Mouse (Mus musculus) stomach, embryonic 16.5 days (tissue): ENCODE data around the gene Hist3h2ba. TPM values are rescaled to one million over a fixed set of nuclear protein-coding genes. Genes with fewer than 3 reads are reported as not detected.

Source experiments
- ATAC-seq: fragments of 200-750 bp; cut with Nextera tagmentation; 2 replicates; pipeline ENCODE4 v1.8.0; 2017; ENCODE audit warnings: moderate number of reproducible peaks, moderate TSS enrichment; ENCODE audit not compliant: insufficient read depth, low FRiP score
- H3K27ac ChIP-seq: fragments of 300-500 bp; sonication (generic); 2 replicates; pipeline ENCODE4 v1.5.1; 2014; ENCODE audit warnings: low read length
- H3K27me3 ChIP-seq: fragments of 300-500 bp; sonication (generic); 2 replicates; pipeline ENCODE4 v1.6.1; 2014; ENCODE audit warnings: low read length, control low read depth, mixed read lengths; ENCODE audit not compliant: control insufficient read depth, insufficient read depth
- H3K36me3 ChIP-seq: fragments of 300-500 bp; sonication (generic); 2 replicates; pipeline ENCODE4 v1.6.1; 2014; ENCODE audit warnings: low read length; ENCODE audit not compliant: control insufficient read depth, insufficient read depth
- H3K4me1 ChIP-seq: fragments of 300-500 bp; sonication (generic); 2 replicates; pipeline ENCODE4 v1.6.1; 2014; ENCODE audit warnings: low read length, control low read depth, mixed read lengths; ENCODE audit not compliant: control insufficient read depth, insufficient read depth
- H3K4me2 ChIP-seq: fragments of 300-500 bp; sonication (generic); 2 replicates; pipeline ENCODE4 v1.6.1; 2014; ENCODE audit warnings: low read depth, low read length, mixed read lengths
- H3K4me3 ChIP-seq: fragments of 300-500 bp; sonication (generic); replicated peaks from 2 replicates; pipeline ENCODE4 v1.5.1; 2014; ENCODE audit warnings: mild to moderate bottlenecking, low read length
- H3K9ac ChIP-seq: fragments of 300-500 bp; sonication (generic); 2 replicates; pipeline ENCODE4 v1.6.1; 2014; ENCODE audit warnings: low read length
- H3K9me3 ChIP-seq: fragments of 300-500 bp; sonication (generic); replicated peaks from 2 replicates; pipeline ENCODE4 v1.6.1; 2016; ENCODE audit warnings: low read length, control low read depth; ENCODE audit not compliant: control insufficient read depth
- WGBS: fragments of 180-500 bp; shearing (Covaris S2); extraction: QIAGEN DNeasy Blood & Tissue Kit; methylation state at CpG from one replicate; pipeline ENCODE4 v1.1.7; 2014; 5-methylcytosine and 5-hydroxymethylcytosine counted together
- polyA plus RNA-seq: library from polyadenylated mRNA; unstranded; fragments of >200 nt; fragmentation: Nextera tagmentation; extraction: Ambion mirVana; gene quantifications from 2 replicates; pipeline ENCODE4 v1.2.1, GENCODE M21; 2015

Hist3h2ba gene
- polyA plus RNA-seq, 1 experiment from 2014 or later, result 50.7 TPM

- H3K9me3 ChIP-seq, result no peaks in the 10 kb centered on the region
- WGBS, result 67% methylated on average over 4 of the region's 4 CpGs
- no peaks in the 10 kb centered on the region for H3K27me3 ChIP-seq
- peak; percentile 18; the same call in 1 of the 2 replicates for ATAC-seq
- H3K4me3 ChIP-seq, result no peak overlapping the region
- no peak overlapping the region for H3K9ac ChIP-seq
- H3K36me3 ChIP-seq, result peaks cover 19% of the 10 kb centered on the region; the same call in 1 of the 2 replicates
- no peak overlapping the region for H3K27ac ChIP-seq
- H3K4me2 ChIP-seq, result no peak overlapping the region
- peaks cover 4% of the 10 kb centered on the region; the same call in 1 of the 2 replicates for H3K4me1 ChIP-seq
Observed at GRCm38 (mm10) chr11:58931576-58931975, 17.1 kb upstream of the Hist3h2ba start.

- Histone ChIP-seq H3K36me3 (peaks cover 9% of the 10 kb centered on the region; the same call in 1 of the 2 replicates), H3K4me1 (peaks cover 15% of the 10 kb centered on the region), H3K4me3 (peak overlapping the region; percentile 93), H3K9me3 (no peaks in the 10 kb centered on the region), H3K4me2 (peak overlapping the region; percentile 78), H3K27me3 (no peaks in the 10 kb centered on the region), H3K27ac (peak overlapping the region; percentile 95), H3K9ac (peak overlapping the region; percentile 99)
- peak; percentile 8; the same call in 1 of the 2 replicates for ATAC-seq
- under 1% methylated on average over 13 of the region's 13 CpGs for WGBS
Observed at GRCm38 (mm10) chr11:58937909-58938308, 10.8 kb upstream of the Hist3h2ba start.

- under 1% methylated on average over 87 of the region's 95 CpGs for WGBS
- H3K4me1 ChIP-seq, result peaks cover 15% of the 10 kb centered on the region
- peaks cover 3% of the 10 kb centered on the region; the same call in 1 of the 2 replicates for H3K36me3 ChIP-seq
- H3K9me3 ChIP-seq, result no peaks in the 10 kb centered on the region
- H3K27ac ChIP-seq, result peak within 1 kb of the TSS; percentile 95
- H3K9ac ChIP-seq, result peak within 1 kb of the TSS; percentile 99
- H3K4me2 ChIP-seq, result peak within 1 kb of the TSS; percentile 78
- no peaks in the 10 kb centered on the region for H3K27me3 ChIP-seq
- ATAC-seq, result peak; percentile 98
- H3K4me3 ChIP-seq, result peak within 1 kb of the TSS; percentile 93
Observed at GRCm38 (mm10) chr11:58938322-58939087, 10.2 kb upstream of the Hist3h2ba start, which contains the start of gene Rnf187. Gene Rnf187 (minus strand): TSS chr11:58938916.

- H3K9ac ChIP-seq, result peak overlapping the region; percentile 99
- H3K36me3 ChIP-seq, result no peaks in the 10 kb centered on the region
- peak overlapping the region; percentile 78 for H3K4me2 ChIP-seq
- H3K9me3 ChIP-seq, result no peaks in the 10 kb centered on the region
- H3K27me3 ChIP-seq, result no peaks in the 10 kb centered on the region
- ATAC-seq, result no peak
- 12% methylated on average over 6 of the region's 6 CpGs for whole genome bisulfite sequencing
- peak overlapping the region; percentile 95 for H3K27ac ChIP-seq
- peaks cover 15% of the 10 kb centered on the region for H3K4me1 ChIP-seq
- H3K4me3 ChIP-seq, result peak overlapping the region; percentile 93
Observed at GRCm38 (mm10) chr11:58939088-58939439, 9.7 kb upstream of the Hist3h2ba start.

GRCm38 (mm10) chr11:58944136-58944535 is 4.6 kb upstream of the Hist3h2ba start:
- Histone ChIP-seq H3K9me3 (no peaks in the 10 kb centered on the region), H3K4me1 (peaks cover 9% of the 10 kb centered on the region; the same call in 1 of the 2 replicates), H3K27me3 (no peaks in the 10 kb centered on the region; the same call in 1 of the 2 replicates), H3K27ac (no peak overlapping the region), H3K36me3 (no peaks in the 10 kb centered on the region), H3K4me2 (no peak overlapping the region), H3K4me3 (no peak overlapping the region), H3K9ac (no peak overlapping the region)
- no peak for ATAC-seq
- WGBS, result 73% methylated on average over 5 of the region's 5 CpGs

GRCm38 (mm10) chr11:58947306-58947705 is 1.4 kb upstream of the Hist3h2ba start:
- Histone ChIP-seq H3K36me3 (no peaks in the 10 kb centered on the region), H3K27me3 (no peaks in the 10 kb centered on the region; the same call in 1 of the 2 replicates), H3K4me3 (no peak overlapping the region), H3K27ac (no peak overlapping the region), H3K4me2 (no peak overlapping the region), H3K4me1 (peaks cover 13% of the 10 kb centered on the region), H3K9me3 (no peaks in the 10 kb centered on the region), H3K9ac (no peak overlapping the region)
- WGBS, result 70% methylated on average over 3 of the region's 3 CpGs
- ATAC-seq, result no peak

- peak; percentile 34; the same call in 1 of the 2 replicates for ATAC-seq
- Histone ChIP-seq H3K9me3 (no peaks in the 10 kb centered on the region), H3K27ac (peak overlapping the region; percentile 75), H3K36me3 (no peaks in the 10 kb centered on the region), H3K4me3 (peak overlapping the region; percentile 42), H3K9ac (peak overlapping the region; percentile 24), H3K4me2 (peak overlapping the region; percentile 58), H3K27me3 (no peaks in the 10 kb centered on the region; the same call in 1 of the 2 replicates), H3K4me1 (peaks cover 13% of the 10 kb centered on the region)
- 12% methylated on average over 23 of the region's 23 CpGs for WGBS
Observed at GRCm38 (mm10) chr11:58947798-58948528, 757 bp upstream of the Hist3h2ba start.

GRCm38 (mm10) chr11:58949480-58950431 is 1.0 kb downstream of the Hist3h2ba start:
- H3K27ac ChIP-seq, result peak overlapping the region; percentile 75
- H3K9me3 ChIP-seq, result no peaks in the 10 kb centered on the region
- peaks cover 20% of the 10 kb centered on the region for H3K4me1 ChIP-seq
- no peaks in the 10 kb centered on the region for H3K36me3 ChIP-seq
- H3K9ac ChIP-seq, result peak overlapping the region; percentile 62
- 13% methylated on average over 20 of the region's 20 CpGs for WGBS
- no peaks in the 10 kb centered on the region; the same call in 1 of the 2 replicates for H3K27me3 ChIP-seq
- ATAC-seq, result no peak
- H3K4me3 ChIP-seq, result peak overlapping the region; percentile 42
- peak overlapping the region; percentile 58 for H3K4me2 ChIP-seq
